ENCODE assay signal across 8 mouse cellular contexts in the genomic region with DNA sequence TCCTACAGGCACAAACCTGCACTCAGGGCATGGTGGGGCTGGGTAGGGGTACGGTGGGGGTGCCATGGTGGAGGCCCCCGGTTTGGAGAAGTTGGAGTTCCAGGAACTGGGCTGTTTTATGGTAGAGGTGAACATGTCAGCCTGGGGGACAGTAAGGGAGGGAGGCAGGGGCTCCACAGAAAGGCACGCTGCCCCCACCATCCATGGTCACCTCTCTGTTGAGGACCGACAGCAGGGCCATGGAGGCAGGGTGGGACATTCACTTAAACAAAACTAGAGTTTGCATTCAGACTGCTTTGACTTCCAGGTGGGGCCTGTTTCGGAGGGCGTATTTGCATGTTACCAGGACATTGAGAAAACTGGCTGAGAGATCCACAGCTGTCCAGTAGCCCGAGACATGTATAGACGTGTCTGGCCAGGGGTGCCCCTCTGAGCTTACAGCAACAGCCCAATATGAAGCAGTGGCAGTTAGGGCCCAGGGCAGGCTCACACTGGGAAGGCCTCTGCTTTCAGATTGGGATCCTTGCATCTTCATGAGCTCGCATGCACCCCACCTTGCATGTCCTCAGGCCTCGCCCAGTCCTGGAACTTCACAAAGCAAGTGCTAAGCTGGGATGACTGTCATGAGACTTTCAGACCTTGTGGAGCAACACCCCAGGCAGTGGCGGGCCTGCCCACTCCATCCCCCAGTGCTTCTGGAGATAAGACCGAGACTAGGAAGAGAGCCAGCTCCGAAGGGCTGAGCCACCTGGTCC. TPM values are rescaled to one million over a fixed set of nuclear protein-coding genes. Genes with fewer than 3 reads are reported as not detected.
A peak's percentile ranks its signal among the peaks of the same experiment; 100 is the strongest.
DNase-seq lines count a peak whose midpoint lies in the region; ATAC-seq and TF ChIP-seq lines count a peak whose summit lies in the region.

No protein-coding gene starts in this region.

- no peak overlapping the region for H3K27ac ChIP-seq in forebrain, embryonic 12.5 days
- no peak overlapping the region for H3K27ac ChIP-seq in forebrain, embryonic 16.5 days (ENCODE audit: low read length)
- peak overlapping the region; percentile 57 for H3K27ac ChIP-seq in heart, adult 2 months
- H3K27ac ChIP-seq in lung, embryonic 16.5 days (ENCODE audit: low read length): peak overlapping the region; percentile 50

- H3K79me2 ChIP-seq in heart, adult 2 months (replicated peaks; ENCODE audit: control insufficient read depth, insufficient read depth, low read length): no peaks in the 10 kb centered on the region

- no peaks in the 10 kb centered on the region for H3K36me3 ChIP-seq in forebrain, embryonic 12.5 days (replicated peaks)
- H3K36me3 ChIP-seq in forebrain, embryonic 16.5 days (ENCODE audit: control insufficient read depth, insufficient read depth): no peaks in the 10 kb centered on the region
- H3K36me3 ChIP-seq in heart, adult 2 months (ENCODE audit: control insufficient read depth, insufficient read depth, low read length): no peaks in the 10 kb centered on the region
- H3K36me3 ChIP-seq in lung, embryonic 16.5 days (ENCODE audit: control insufficient read depth, insufficient read depth, low read length): no peaks in the 10 kb centered on the region

- H3K4me1 ChIP-seq in forebrain, embryonic 12.5 days: peaks cover 9% of the 10 kb centered on the region
- H3K4me1 ChIP-seq in forebrain, embryonic 16.5 days (replicated peaks; ENCODE audit: control insufficient read depth, insufficient read depth, low read length): peaks cover 17% of the 10 kb centered on the region
- H3K4me1 ChIP-seq in heart, adult 2 months (ENCODE audit: control insufficient read depth, insufficient read depth, low read length): peaks cover 12% of the 10 kb centered on the region
- H3K4me1 ChIP-seq in lung, embryonic 16.5 days (replicated peaks; ENCODE audit: control insufficient read depth, insufficient read depth, low read length): peaks cover 38% of the 10 kb centered on the region

- H3K4me2 ChIP-seq in forebrain, embryonic 12.5 days: no peak overlapping the region
- H3K4me2 ChIP-seq in forebrain, embryonic 16.5 days (ENCODE audit: low read length): no peak overlapping the region
- no peak overlapping the region for H3K4me2 ChIP-seq in lung, embryonic 16.5 days (ENCODE audit: low read depth, low read length)

- WGBS in forebrain, embryonic 12.5 days: 71% methylated on average over 13 of the region's 13 CpGs
- WGBS in forebrain, embryonic 16.5 days: 75% methylated on average over 13 of the region's 13 CpGs
- WGBS in heart, adult 2 months: 62% methylated on average over 13 of the region's 13 CpGs
- WGBS in lung, embryonic 16.5 days: 52% methylated on average over 13 of the region's 13 CpGs

- peak; percentile 94 for DNase-seq in NIH3T3 (ENCODE audit: low read depth)
- peak; percentile 79 to 87 for DNase-seq in heart, adult 2 months
- no peak for DNase-seq in thymus, postnatal 25 days
- no peak for DNase-seq in spleen, adult 12 weeks (ENCODE audit: low spot score)

- ATAC-seq in forebrain, embryonic 12.5 days (ENCODE audit: low FRiP score): no peak
- no peak for ATAC-seq in forebrain, embryonic 16.5 days
- peak; percentile 59 for ATAC-seq in lung, embryonic 16.5 days (ENCODE audit: low read depth)
- no peak for ATAC-seq in frontal cortex, adult (ENCODE audit: low TSS enrichment)

- TF ChIP-seq EP300 in heart, adult 2 months (IDR thresholded peaks at IDR 0.05; ENCODE audit: insufficient read depth, low read depth, low read length): peak; percentile 81

- H3K9ac ChIP-seq in forebrain, embryonic 12.5 days: 0 out of 2 replicates have a peak overlapping the region, but pooled peaks have one; percentile 36
- no peak overlapping the region for H3K9ac ChIP-seq in forebrain, embryonic 16.5 days (replicated peaks; ENCODE audit: low read depth, low read length)
- peak overlapping the region; percentile 22 for H3K9ac ChIP-seq in heart, adult 2 months (ENCODE audit: low read depth, low read length)
- H3K9ac ChIP-seq in lung, embryonic 16.5 days (ENCODE audit: low read length): peak overlapping the region; percentile 28; the same call in 1 of the 2 replicates

- intact Hi-C loops in heart, adult 2 months (cut with DNase I): no loop called here

- TF ChIP-seq POLR2A in heart, adult 2 months (IDR thresholded peaks at IDR 0.05; ENCODE audit: insufficient read depth, low read depth, low read length): no peak

- peaks cover 16% of the 10 kb centered on the region; the same call in 1 of the 2 replicates for H3K27me3 ChIP-seq in forebrain, embryonic 12.5 days
- no peaks in the 10 kb centered on the region for H3K27me3 ChIP-seq in forebrain, embryonic 16.5 days (replicated peaks; ENCODE audit: control insufficient read depth, insufficient read depth, low read length)
- no peaks in the 10 kb centered on the region for H3K27me3 ChIP-seq in heart, adult 2 months (ENCODE audit: control insufficient read depth, insufficient read depth, low read length)
- peaks cover 7% of the 10 kb centered on the region for H3K27me3 ChIP-seq in lung, embryonic 16.5 days (ENCODE audit: control insufficient read depth, insufficient read depth, low read depth, low read length)

- no peak for TF ChIP-seq CTCF in heart, adult 2 months (IDR thresholded peaks at IDR 0.05)

- H3K9me3 ChIP-seq in forebrain, embryonic 12.5 days: no peaks in the 10 kb centered on the region
- H3K9me3 ChIP-seq in forebrain, embryonic 16.5 days (ENCODE audit: control insufficient read depth, low read length): no peaks in the 10 kb centered on the region
- no peaks in the 10 kb centered on the region for H3K9me3 ChIP-seq in lung, embryonic 16.5 days (ENCODE audit: control insufficient read depth, low read length)

- H3K4me3 ChIP-seq in forebrain, embryonic 12.5 days (replicated peaks): no peak overlapping the region
- no peak overlapping the region for H3K4me3 ChIP-seq in forebrain, embryonic 16.5 days (replicated peaks; ENCODE audit: low read length)
- peak overlapping the region; percentile 12; the same call in 1 of the 2 replicates for H3K4me3 ChIP-seq in heart, adult 2 months
- H3K4me3 ChIP-seq in lung, embryonic 16.5 days (ENCODE audit: low read length): no peak overlapping the region

RNA-seq across cellular contexts. Expression of gene Ahnak2, which starts 8.7 kb away (rescaled TPM):
- polyA plus RNA-seq in forebrain, embryonic 12.5 days (2016; fragmentation: Nextera tagmentation; extraction: Ambion mirVana): 0.05 and 0.19 TPM in 2 replicates
- 1.2 TPM in 2 replicates for polyA plus RNA-seq in forebrain, embryonic 16.5 days (2015; fragmentation: Nextera tagmentation; extraction: Ambion mirVana)
- 10 to 100 TPM; 14.8 to 15.7 TPM for total RNA-seq in heart, adult 2 months (2021)
- 5.4 and 7.5 TPM in 2 replicates for polyA plus RNA-seq in heart, adult 2 months (2012; rRNA removed)
- polyA plus RNA-seq in lung, embryonic 16.5 days (2015; fragmentation: Nextera tagmentation; extraction: Ambion mirVana): 0.84 and 1.4 TPM in 2 replicates

RNA-seq across cellular contexts. Expression of gene Clba1, which starts 15.0 kb away (rescaled TPM):
- polyA plus RNA-seq in forebrain, embryonic 12.5 days (2016; fragmentation: Nextera tagmentation; extraction: Ambion mirVana): 13.7 and 15.6 TPM in 2 replicates
- polyA plus RNA-seq in forebrain, embryonic 16.5 days (2015; fragmentation: Nextera tagmentation; extraction: Ambion mirVana): 14.3 and 17.3 TPM in 2 replicates
- 1 to 10 TPM; 1.7 to 3.1 TPM for total RNA-seq in heart, adult 2 months (2021)
- 2.0 and 2.8 TPM in 2 replicates for polyA plus RNA-seq in heart, adult 2 months (2012; rRNA removed)
- polyA plus RNA-seq in lung, embryonic 16.5 days (2015; fragmentation: Nextera tagmentation; extraction: Ambion mirVana): 9.2 and 9.5 TPM in 2 replicates

RNA-seq across cellular contexts. Expression of gene Pld4, which starts 33.3 kb away (rescaled TPM):
- polyA plus RNA-seq in forebrain, embryonic 12.5 days (2016; fragmentation: Nextera tagmentation; extraction: Ambion mirVana): 3.6 and 3.9 TPM in 2 replicates
- 4.0 and 5.3 TPM in 2 replicates for polyA plus RNA-seq in forebrain, embryonic 16.5 days (2015; fragmentation: Nextera tagmentation; extraction: Ambion mirVana)
- total RNA-seq in heart, adult 2 months (2021): 1 to 10 TPM; 6.6 to 6.8 TPM
- polyA plus RNA-seq in heart, adult 2 months (2012; rRNA removed): 17.2 and 23.5 TPM in 2 replicates
- polyA plus RNA-seq in lung, embryonic 16.5 days (2015; fragmentation: Nextera tagmentation; extraction: Ambion mirVana): 15.0 and 20.3 TPM in 2 replicates

RNA-seq across cellular contexts. Expression of gene Cdca4, which starts 35.4 kb away (rescaled TPM):
- polyA plus RNA-seq in forebrain, embryonic 12.5 days (2016; fragmentation: Nextera tagmentation; extraction: Ambion mirVana): 144 and 149 TPM in 2 replicates
- 71.0 and 80.9 TPM in 2 replicates for polyA plus RNA-seq in forebrain, embryonic 16.5 days (2015; fragmentation: Nextera tagmentation; extraction: Ambion mirVana)
- total RNA-seq in heart, adult 2 months (2021): 1 to 10 TPM; 5.3 to 6.6 TPM
- polyA plus RNA-seq in heart, adult 2 months (2012; rRNA removed): 7.6 and 10.0 TPM in 2 replicates
- polyA plus RNA-seq in lung, embryonic 16.5 days (2015; fragmentation: Nextera tagmentation; extraction: Ambion mirVana): 105 and 108 TPM in 2 replicates

Comparison
In these comparisons a context has a peak if more than half of its experiments do, and no peak if none do; other contexts are left out.
1. H3K27ac ChIP-seq: peak in heart, adult 2 months (single experiment) and lung, embryonic 16.5 days (single experiment); none in forebrain, embryonic 12.5 days (single experiment) and forebrain, embryonic 16.5 days (single experiment).
2. DNase-seq: peak in NIH3T3 (single experiment) and heart, adult 2 months (2 of 2); none in thymus, postnatal 25 days (single experiment) and spleen, adult 12 weeks (single experiment).